Mouse (Mus musculus) layer of hippocampus, adult 8-10 months (tissue): ENCODE measurements around the gene Gmppb. TPM values are rescaled to one million over a fixed set of nuclear protein-coding genes. Genes with fewer than 3 reads are reported as not detected.
A peak's percentile ranks its signal among the peaks of the same experiment; 100 is the strongest.
"Not testable (repeated sequence)": the region's sequence is repeated elsewhere in the genome, so short reads cannot be mapped to it uniquely, and the experiment has no call there.

ENCODE experiments used
- DNase-seq, 2 experiments: peaks; one replicate each; pipeline ENCODE4 v3.0.0; 2022; ENCODE audit warnings: low spot score in 2 of 2
- total RNA-seq, 4 experiments: library from RNA; stranded (reverse); gene quantifications; 2 replicates each; pipeline ENCODE4 v1.2.4; 2022

Gene Gmppb
- 10 to 100 TPM; 17.2 to 21.6 (median 19.2) TPM for total RNA-seq

GRCm38 (mm10) chr9:108049016-108049455 lies at the start of gene Gmppb:
TSS of gene Gmppb (plus strand) at chr9:108049242.
- peak; percentile 96 for DNase-seq

DNA sequence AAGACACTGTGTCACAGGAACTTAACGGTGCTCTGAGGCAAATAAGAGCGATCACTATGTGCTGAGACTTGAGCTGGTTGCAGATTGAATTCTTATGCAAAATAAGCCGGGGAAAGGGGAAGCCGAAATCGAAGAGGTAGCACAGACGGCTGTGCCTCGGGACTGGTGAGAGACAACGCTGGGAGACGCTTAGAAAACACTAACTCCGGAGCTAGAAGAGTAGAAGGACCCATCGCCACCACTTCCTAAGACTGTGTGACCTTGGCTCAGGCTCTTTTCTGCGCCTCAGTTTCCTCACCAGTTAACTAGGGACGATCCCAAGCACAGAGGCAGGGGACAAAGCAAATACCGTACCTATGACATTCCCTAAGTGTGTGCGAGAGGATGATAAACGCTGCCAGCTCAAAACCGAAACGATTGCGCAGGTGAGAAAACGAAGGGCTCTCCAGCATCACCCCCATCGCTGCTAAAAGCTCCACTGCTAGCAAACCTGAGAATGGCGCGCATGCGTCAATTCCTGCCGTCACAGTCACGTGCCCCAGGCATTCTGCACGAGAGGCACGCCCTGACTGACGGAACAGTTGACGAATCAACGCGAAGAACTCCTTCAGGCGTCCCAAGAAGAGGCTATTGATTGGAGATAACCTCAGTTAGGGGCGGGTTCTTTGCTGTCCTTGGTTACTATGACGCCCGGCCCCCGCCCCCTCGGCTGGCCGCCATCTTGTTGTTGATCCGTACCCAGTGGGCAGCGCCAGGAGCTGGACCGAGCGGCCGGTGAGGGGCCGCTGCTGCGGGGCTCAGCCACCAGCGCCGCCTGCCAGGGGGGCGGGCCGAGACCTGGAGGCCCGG lies 46.9 kb upstream of the Gmppb start, which contains the start of gene Ip6k1:
TSS of gene Ip6k1 (plus strand) at position 580 of the 849 bp plus-strand sequence.
- DNase-seq, result peak; percentile 100

DNA sequence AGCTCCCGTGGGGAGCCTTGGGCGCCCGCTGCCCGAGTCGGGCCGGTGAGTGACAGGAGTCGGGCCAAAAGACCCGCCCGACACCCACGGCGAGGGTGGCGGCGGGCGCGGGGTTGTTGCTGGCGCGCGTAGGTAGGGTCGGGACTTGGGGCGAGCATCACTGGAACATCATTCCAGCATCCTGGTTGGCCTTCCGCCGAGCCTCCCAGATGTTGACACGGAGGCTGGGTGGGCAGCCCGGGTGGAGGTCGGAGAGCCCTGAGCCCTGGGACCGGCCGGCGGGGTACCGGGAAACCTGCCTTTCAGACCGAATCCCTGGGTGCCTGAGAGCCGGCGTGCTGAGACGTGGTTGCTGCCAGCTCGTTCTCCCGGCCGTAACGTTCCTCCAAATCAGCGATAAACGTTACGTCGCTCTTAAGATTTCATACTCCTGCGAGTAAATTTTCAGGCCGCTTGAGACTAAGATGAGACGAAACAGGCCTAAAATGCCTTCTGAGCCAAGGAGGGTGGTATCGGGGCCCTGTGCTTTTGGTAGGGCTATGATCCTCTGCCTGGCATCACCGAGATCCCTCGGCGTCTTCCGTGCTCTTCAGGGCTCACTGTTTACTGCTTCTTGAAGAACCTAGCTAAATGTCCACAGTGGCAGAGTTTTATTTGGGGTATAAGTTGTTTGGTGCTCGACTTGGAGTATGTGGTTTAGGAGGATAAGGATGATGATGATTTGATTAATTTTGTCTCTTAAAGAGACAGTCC lies 46.1 kb upstream of the Gmppb start:
- no peak for DNase-seq

GRCm38 (mm10) chr9:108003531-108003890 lies 45.5 kb upstream of the Gmppb start:
- DNase-seq, result no peak

GRCm38 (mm10) chr9:108008041-108008440 lies 41.0 kb upstream of the Gmppb start:
- DNase-seq, result no peak

DNA sequence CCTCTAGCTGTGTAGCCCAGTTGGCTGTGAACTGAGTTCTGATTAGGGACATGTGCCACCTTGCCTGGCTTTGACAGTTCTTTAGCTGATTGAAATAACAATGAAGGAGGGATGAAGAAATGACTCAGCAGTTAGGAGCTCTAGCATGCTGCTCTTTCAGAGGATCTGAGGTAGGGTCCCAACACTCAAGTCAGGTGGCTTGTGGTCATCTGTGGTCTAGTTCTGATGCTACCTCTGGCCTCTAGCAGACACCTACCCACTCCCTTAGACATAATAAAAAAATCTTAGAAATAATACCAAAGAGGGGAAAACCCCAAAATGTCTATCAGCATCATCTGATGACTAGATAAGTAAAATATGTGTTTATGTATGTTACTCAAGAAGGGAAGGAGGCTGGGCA lies 38.7 kb upstream of the Gmppb start:
- DNase-seq, result no peak

DNA sequence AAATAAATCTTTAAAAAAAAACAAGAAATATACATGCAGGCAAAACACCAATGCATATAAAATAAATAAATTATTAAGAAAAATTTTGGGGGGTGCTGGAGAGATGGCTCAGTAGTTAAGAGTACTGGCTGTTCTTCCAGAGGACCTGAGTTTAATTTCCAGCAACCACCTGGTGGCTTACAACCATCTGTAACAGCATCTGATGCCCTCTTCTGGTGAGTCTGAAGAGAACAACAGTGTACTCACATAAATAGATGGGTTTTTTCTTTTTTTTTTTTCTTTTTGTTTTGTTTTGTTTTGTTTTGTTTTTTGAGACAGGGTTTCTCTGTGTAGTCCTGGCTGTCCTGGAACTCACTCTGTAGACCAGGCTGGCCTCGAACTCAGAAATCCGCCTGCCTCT lies 35.5 kb upstream of the Gmppb start:
- not testable (repeated sequence) for DNase-seq

- no peak for DNase-seq
These were observed 31.9 kb upstream of the Gmppb start for GRCm38 (mm10) chr9:108017127-108017526.

DNA sequence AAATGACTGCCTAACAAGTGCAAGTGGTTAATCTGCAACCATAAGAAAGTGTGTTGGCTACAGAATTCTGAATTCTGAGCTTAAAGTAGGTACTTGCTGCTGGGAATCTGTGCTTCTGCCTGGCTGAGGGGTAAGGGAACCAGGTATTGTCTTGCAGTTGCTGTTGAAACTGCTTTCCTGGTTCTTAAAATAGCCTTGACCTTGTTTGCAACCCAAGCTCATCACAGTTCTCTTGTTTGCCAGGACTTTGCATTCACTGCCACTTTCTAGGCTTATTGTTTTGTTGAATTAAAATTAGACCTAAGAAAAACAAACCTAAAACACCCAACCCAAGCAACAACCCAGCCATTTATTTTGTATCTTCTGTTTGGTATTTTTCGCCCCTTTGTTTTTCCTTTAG lies 28.3 kb upstream of the Gmppb start:
- no peak for DNase-seq

- no peak for DNase-seq
These were observed 25.8 kb upstream of the Gmppb start for GRCm38 (mm10) chr9:108023216-108023615.

DNA sequence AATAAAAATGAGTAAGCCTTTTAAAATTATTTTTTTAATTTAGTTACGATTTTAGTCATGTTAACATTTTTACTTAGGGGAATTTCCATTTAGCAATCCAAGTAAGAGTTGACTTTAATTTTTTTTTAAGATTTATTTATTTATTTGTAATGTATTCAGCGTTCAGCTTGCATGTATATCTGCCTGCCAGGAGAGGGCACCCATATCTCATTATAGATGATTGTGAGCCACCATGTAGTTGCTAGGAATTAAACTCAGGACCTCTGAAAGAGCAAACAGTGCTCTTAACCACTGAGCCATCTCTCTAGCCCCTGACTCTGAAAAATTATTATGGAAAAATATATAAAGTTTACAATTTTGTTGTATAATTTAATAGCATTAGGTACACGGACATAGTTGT lies 22.5 kb upstream of the Gmppb start:
- no peak for DNase-seq

DNA sequence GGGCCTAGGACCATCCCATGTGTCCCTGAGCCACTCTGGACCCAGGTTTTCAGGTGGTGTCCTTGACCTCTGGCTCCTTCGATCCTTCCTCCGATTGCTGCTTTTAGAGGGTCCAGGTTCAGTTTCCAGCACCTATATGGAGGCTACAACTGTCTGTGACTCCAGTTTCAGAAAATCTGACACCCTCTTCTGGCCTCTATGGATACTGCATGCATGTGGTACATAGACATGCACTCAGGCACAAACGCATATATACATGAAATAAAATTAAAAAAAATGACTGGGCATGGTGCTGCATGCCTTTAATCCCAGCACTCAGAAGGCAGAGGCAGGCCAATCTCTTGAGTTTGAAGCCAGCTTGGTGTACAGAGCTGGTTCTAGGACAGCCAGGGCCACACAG lies 21.2 kb upstream of the Gmppb start:
- DNase-seq, result no peak

GRCm38 (mm10) chr9:108032126-108032525 lies 16.9 kb upstream of the Gmppb start:
- no peak for DNase-seq

- no peak for DNase-seq
These were observed 13.5 kb upstream of the Gmppb start for GRCm38 (mm10) chr9:108035331-108036156.

GRCm38 (mm10) chr9:108044751-108045492 lies 4.1 kb upstream of the Gmppb start:
- DNase-seq, result no peak

DNA sequence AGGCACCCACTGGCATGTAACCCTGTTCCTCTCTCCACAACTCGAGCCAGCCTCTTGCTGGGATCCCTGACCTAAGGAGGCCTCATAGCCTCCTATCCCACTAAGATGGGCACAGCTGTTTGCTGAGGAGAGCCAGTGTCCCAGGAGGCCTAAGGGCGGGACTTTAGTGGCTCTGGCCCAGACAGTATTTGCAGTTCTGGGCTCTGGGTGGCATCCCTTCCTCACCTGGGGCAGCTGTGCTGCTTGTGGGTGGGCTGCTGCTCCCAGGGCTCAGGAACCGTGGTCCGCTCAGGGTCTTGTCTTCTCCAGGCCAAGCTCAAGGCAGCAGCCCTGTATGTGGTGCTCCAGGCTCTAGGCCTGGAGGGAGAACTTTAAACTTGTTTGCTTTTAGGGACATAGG lies 2.5 kb upstream of the Gmppb start:
- DNase-seq, result no peak

- no peak for DNase-seq
These were observed 1.2 kb upstream of the Gmppb start for GRCm38 (mm10) chr9:108047601-108048565.

- no peak for DNase-seq
These were observed 481 bp upstream of the Gmppb start for GRCm38 (mm10) chr9:108048566-108048955.

DNA sequence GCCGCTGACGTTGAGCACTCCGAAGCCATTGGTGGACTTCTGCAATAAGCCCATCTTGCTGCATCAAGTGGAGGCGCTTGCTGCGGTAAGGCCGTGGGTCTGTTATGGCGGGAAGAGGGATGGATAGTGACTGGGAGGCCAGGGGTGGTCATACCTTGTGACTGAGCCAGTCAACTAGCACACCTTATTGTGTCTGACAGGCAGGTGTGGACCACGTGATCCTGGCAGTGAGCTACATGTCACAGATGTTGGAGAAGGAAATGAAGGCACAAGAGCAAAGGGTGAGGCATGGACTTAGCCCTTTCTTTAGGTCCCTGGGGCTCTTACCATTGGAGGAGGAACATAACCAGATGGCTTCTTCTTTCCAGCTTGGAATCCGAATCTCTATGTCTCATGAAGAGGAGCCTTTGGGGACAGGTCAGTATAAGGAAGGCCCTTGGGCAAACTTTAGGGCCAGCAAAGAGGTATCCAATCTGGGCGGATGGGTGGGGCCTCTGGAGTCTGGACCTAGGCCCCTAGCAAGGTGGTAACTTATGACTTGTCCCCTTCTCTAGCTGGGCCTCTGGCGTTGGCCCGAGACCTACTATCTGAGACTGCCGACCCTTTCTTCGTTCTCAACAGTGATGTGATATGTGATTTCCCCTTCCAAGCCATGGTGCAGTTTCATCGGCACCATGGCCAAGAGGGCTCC lies 664 bp downstream of the Gmppb start:
- DNase-seq, result no peak
